9 mouse cellular contexts compared by ENCODE assay signal in genomic region chr19:21175426-21175831, GRCm38 (mm10).
DNase-seq lines count a peak whose midpoint lies in the region; ATAC-seq and TF ChIP-seq lines count a peak whose summit lies in the region.
"Had no signal": no experiment of that assay in that cellular context is flagged by ENCODE, and none has a peak within 500 bp of the region (broad histone marks: within the 10 kb centered on the region; RNA-seq: fewer than 3 reads in every experiment).

No protein-coding gene starts in this region.

- 62% methylated on average over 3 of the region's 3 CpGs for WGBS in hindbrain, embryonic 10.5 days
- WGBS in hindbrain, embryonic 14.5 days = 76% methylated on average over 3 of the region's 3 CpGs
- WGBS in macrophage (ENCODE audit: missing documents) = 39% methylated on average over 3 of the region's 3 CpGs
- 77% methylated on average over 3 of the region's 3 CpGs for WGBS in forebrain, postnatal 0 days

- H3K9me3 ChIP-seq in hindbrain, embryonic 10.5 days = no peaks in the 10 kb centered on the region
- H3K9me3 ChIP-seq in hindbrain, embryonic 14.5 days (ENCODE audit: control insufficient read depth, low read length) = no peaks in the 10 kb centered on the region
- no peaks in the 10 kb centered on the region for H3K9me3 ChIP-seq in forebrain, postnatal 0 days (ENCODE audit: low read length)

- no peak for ATAC-seq in hindbrain, embryonic 14.5 days (ENCODE audit: low FRiP score)
- ATAC-seq in forebrain, postnatal 0 days = no peak

- DNase-seq in hindbrain, embryonic 10.5 days (ENCODE audit: low spot score) = no peak
- no peak for DNase-seq in hindbrain, embryonic 14.5 days (ENCODE audit: low spot score)
- peak; percentile 88 for DNase-seq in 416B (ENCODE audit: low read depth)
- peak; percentile 39 for DNase-seq in c-Kit-positive CD71-negative TER-119-negative erythroid progenitor cells, embryonic 14.5 days (ENCODE audit: low read depth)
- DNase-seq in forebrain, postnatal 0 days = no peak
- no peak for DNase-seq in Muller cell, postnatal 12 days (ENCODE audit: inconsistent ontology term)
- DNase-seq in retina, postnatal 1 day = no peak
- DNase-seq: lung, embryonic 14.5 days had no signal

- H3K4me1 ChIP-seq in hindbrain, embryonic 10.5 days (replicated peaks) = peaks cover 19% of the 10 kb centered on the region
- 0 out of 2 replicates have a peak, but pooled peaks cover 4% of the 10 kb centered on the region for H3K4me1 ChIP-seq in hindbrain, embryonic 14.5 days (replicated peaks; ENCODE audit: control insufficient read depth, insufficient read depth, low read length)
- no peaks in the 10 kb centered on the region for H3K4me1 ChIP-seq in forebrain, postnatal 0 days (ENCODE audit: insufficient read depth)

- peak overlapping the region; percentile 54 for H3K27ac ChIP-seq in hindbrain, embryonic 10.5 days
- H3K27ac ChIP-seq in hindbrain, embryonic 14.5 days = no peak overlapping the region
- H3K27ac ChIP-seq in macrophage = peak overlapping the region; percentile 10; the same call in 1 of the 2 replicates
- H3K27ac ChIP-seq in forebrain, postnatal 0 days (ENCODE audit: low read depth, low read length) = no peak overlapping the region

- no peak overlapping the region for H3K4me2 ChIP-seq in hindbrain, embryonic 14.5 days (replicated peaks)
- H3K4me2 ChIP-seq in forebrain, postnatal 0 days (ENCODE audit: low read depth) = no peak overlapping the region
- H3K4me2 ChIP-seq: lung, embryonic 14.5 days had no signal

- H3K36me3 ChIP-seq in hindbrain, embryonic 10.5 days = no peaks in the 10 kb centered on the region
- no peaks in the 10 kb centered on the region for H3K36me3 ChIP-seq in hindbrain, embryonic 14.5 days (replicated peaks; ENCODE audit: control insufficient read depth, insufficient read depth)
- H3K36me3 ChIP-seq in macrophage (ENCODE audit: inconsistent target) = no peaks in the 10 kb centered on the region
- no peaks in the 10 kb centered on the region for H3K36me3 ChIP-seq in forebrain, postnatal 0 days (ENCODE audit: insufficient read depth)

- H3K4me3 ChIP-seq in hindbrain, embryonic 10.5 days = no peak overlapping the region
- no peak overlapping the region for H3K4me3 ChIP-seq in hindbrain, embryonic 14.5 days (replicated peaks; ENCODE audit: low read length)
- H3K4me3 ChIP-seq in macrophage (ENCODE audit: inconsistent target) = no peak overlapping the region
- no peak overlapping the region for H3K4me3 ChIP-seq in forebrain, postnatal 0 days (ENCODE audit: low read depth, low read length)

- H3K27me3 ChIP-seq in hindbrain, embryonic 10.5 days (ENCODE audit: insufficient read depth, poor library complexity, severe bottlenecking) = no peaks in the 10 kb centered on the region
- H3K27me3 ChIP-seq in hindbrain, embryonic 14.5 days (ENCODE audit: control insufficient read depth, insufficient read depth, low read length) = no peaks in the 10 kb centered on the region
- no peaks in the 10 kb centered on the region for H3K27me3 ChIP-seq in forebrain, postnatal 0 days (ENCODE audit: insufficient read depth, low read length)

- H3K9ac ChIP-seq in hindbrain, embryonic 14.5 days = no peak overlapping the region
- H3K9ac ChIP-seq in forebrain, postnatal 0 days = no peak overlapping the region
- H3K9ac ChIP-seq: lung, embryonic 14.5 days had no signal

- H3K79me2 ChIP-seq in macrophage (ENCODE audit: inconsistent target) = no peaks in the 10 kb centered on the region

- TF ChIP-seq CTCF in forebrain, postnatal 0 days (IDR thresholded peaks at IDR 0.05; ENCODE audit: low read depth) = no peak

Comparison
In these comparisons a context has a peak if more than half of its experiments do, and no peak if none do; other contexts are left out.
1. H3K27ac ChIP-seq: peak in hindbrain, embryonic 10.5 days (single experiment) and macrophage (single experiment); none in hindbrain, embryonic 14.5 days (single experiment) and forebrain, postnatal 0 days (single experiment).
2. DNase-seq: peak in 416B (single experiment) and c-Kit-positive CD71-negative TER-119-negative erythroid progenitor cells, embryonic 14.5 days (single experiment); none in hindbrain, embryonic 10.5 days (single experiment), hindbrain, embryonic 14.5 days (single experiment), forebrain, postnatal 0 days (single experiment), Muller cell, postnatal 12 days (single experiment) and retina, postnatal 1 day (single experiment).